13 mouse cellular contexts compared by ENCODE assay signal in genomic region chrX:11269074-11269473, GRCm38 (mm10). TPM values are rescaled to one million over a fixed set of nuclear protein-coding genes. Genes with fewer than 3 reads are reported as not detected.
A peak's percentile ranks its signal among the peaks of the same experiment; 100 is the strongest.
DNase-seq lines count a peak whose midpoint lies in the region; ATAC-seq lines count a peak whose summit lies in the region.
"Had no signal": no experiment of that assay in that cellular context is flagged by ENCODE, and none has a peak within 500 bp of the region (broad histone marks: within the 10 kb centered on the region; RNA-seq: fewer than 3 reads in every experiment).

No protein-coding gene starts in this region.

- H3K4me3 ChIP-seq in heart, embryonic 11.5 days (ENCODE audit: low read depth, low read length): no peak overlapping the region
- H3K4me3 ChIP-seq: heart, embryonic 13.5 days; limb, embryonic 12.5 days had no signal

- H3K4me1 ChIP-seq in heart, embryonic 11.5 days (ENCODE audit: control insufficient read depth, insufficient read depth, low read length): no peaks in the 10 kb centered on the region

- H3K27me3 ChIP-seq in heart, embryonic 11.5 days (ENCODE audit: control insufficient read depth, insufficient read depth, low read length): no peaks in the 10 kb centered on the region

- no peak for ATAC-seq in heart, embryonic 11.5 days (replicated peaks; ENCODE audit: insufficient number of reproducible peaks, low FRiP score, low TSS enrichment)

- no peaks in the 10 kb centered on the region for H3K36me3 ChIP-seq in heart, embryonic 11.5 days (ENCODE audit: control insufficient read depth, insufficient read depth, low read length)
- H3K36me3 ChIP-seq: heart, embryonic 13.5 days; limb, embryonic 12.5 days had no signal

- H3K9me3 ChIP-seq in heart, embryonic 11.5 days (replicated peaks; ENCODE audit: control insufficient read depth, low read length): no peaks in the 10 kb centered on the region
- H3K9me3 ChIP-seq: heart, embryonic 13.5 days; limb, embryonic 12.5 days had no signal

- WGBS in heart, embryonic 11.5 days (ENCODE audit: insufficient replicate concordance): 82% methylated on average over 3 of the region's 3 CpGs

- H3K4me2 ChIP-seq in heart, embryonic 11.5 days: no peak overlapping the region
- H3K4me2 ChIP-seq: heart, embryonic 13.5 days; limb, embryonic 12.5 days had no signal

- peak; percentile 53 to 54 for DNase-seq in heart, postnatal 10 days
- DNase-seq in adipocyte (ENCODE audit: low spot score): peak; percentile 54
- DNase-seq in adrenal gland, postnatal 25 days: peak; percentile 6
- DNase-seq in frontal cortex, postnatal 10 days (ENCODE audit: low spot score in 2 of 2): peak; percentile 22 to 23
- no peak for DNase-seq in lung, postnatal 36 days
- no peak for DNase-seq in lung, postnatal 4 days
- DNase-seq: kidney, adult 8-10 months had no signal

- no peak overlapping the region for H3K9ac ChIP-seq in heart, embryonic 11.5 days (ENCODE audit: low read depth, low read length)
- H3K9ac ChIP-seq: heart, embryonic 13.5 days; limb, embryonic 12.5 days had no signal

- H3K27ac ChIP-seq in heart, embryonic 11.5 days (ENCODE audit: low read depth, low read length): no peak overlapping the region
- H3K27ac ChIP-seq: heart, embryonic 13.5 days; limb, embryonic 12.5 days had no signal

- intact Hi-C loops in heart, postnatal 10 days (cut with DNase I): no loop called here

RNA-seq across cellular contexts. Expression of gene H2al1a, which starts 30.0 kb away (rescaled TPM):
- not detected for total RNA-seq in heart, postnatal 10 days (2021)
- polyA plus RNA-seq in heart, embryonic 11.5 days (2014; fragmentation: Nextera tagmentation; extraction: Ambion mirVana): not detected in 2 replicates
- total RNA-seq in adrenal gland, postnatal 25 days (2021): not detected in 2 replicates
- polyA plus RNA-seq: embryonic facial prominence, embryonic 14.5 days; heart, embryonic 13.5 days; limb, embryonic 12.5 days; neural tube, embryonic 11.5 days; spleen, adult 2 months had no signal

RNA-seq across cellular contexts. Expression of gene H2al1b, which starts 33.2 kb away (rescaled TPM):
- total RNA-seq in heart, postnatal 10 days (2021): not detected
- polyA plus RNA-seq in heart, embryonic 11.5 days (2014; fragmentation: Nextera tagmentation; extraction: Ambion mirVana): not detected in 2 replicates
- total RNA-seq in adrenal gland, postnatal 25 days (2021): not detected in 2 replicates
- polyA plus RNA-seq: embryonic facial prominence, embryonic 14.5 days; heart, embryonic 13.5 days; limb, embryonic 12.5 days; neural tube, embryonic 11.5 days; spleen, adult 2 months had no signal

RNA-seq across cellular contexts. Expression of gene H2al1c, which starts 36.4 kb away (rescaled TPM):
- not detected for total RNA-seq in heart, postnatal 10 days (2021)
- not detected in 2 replicates for polyA plus RNA-seq in heart, embryonic 11.5 days (2014; fragmentation: Nextera tagmentation; extraction: Ambion mirVana)
- not detected in 2 replicates for total RNA-seq in adrenal gland, postnatal 25 days (2021)
- polyA plus RNA-seq: embryonic facial prominence, embryonic 14.5 days; heart, embryonic 13.5 days; limb, embryonic 12.5 days; neural tube, embryonic 11.5 days; spleen, adult 2 months had no signal

RNA-seq across cellular contexts. Expression of gene H2al1d, which starts 39.5 kb away (rescaled TPM):
- total RNA-seq in heart, postnatal 10 days (2021): not detected
- polyA plus RNA-seq in heart, embryonic 11.5 days (2014; fragmentation: Nextera tagmentation; extraction: Ambion mirVana): not detected in 2 replicates
- total RNA-seq in adrenal gland, postnatal 25 days (2021): not detected in 2 replicates
- polyA plus RNA-seq: embryonic facial prominence, embryonic 14.5 days; heart, embryonic 13.5 days; limb, embryonic 12.5 days; neural tube, embryonic 11.5 days; spleen, adult 2 months had no signal

RNA-seq across cellular contexts. Expression of gene H2al1e, which starts 42.7 kb away (rescaled TPM):
- not detected for total RNA-seq in heart, postnatal 10 days (2021)
- not detected in 2 replicates for polyA plus RNA-seq in heart, embryonic 11.5 days (2014; fragmentation: Nextera tagmentation; extraction: Ambion mirVana)
- total RNA-seq in adrenal gland, postnatal 25 days (2021): not detected in 2 replicates
- polyA plus RNA-seq: embryonic facial prominence, embryonic 14.5 days; heart, embryonic 13.5 days; limb, embryonic 12.5 days; neural tube, embryonic 11.5 days; spleen, adult 2 months had no signal

Comparison
In these comparisons a context has a peak if more than half of its experiments do, and no peak if none do; other contexts are left out.
1. DNase-seq: peak in heart, postnatal 10 days (2 of 2), adipocyte (single experiment), adrenal gland, postnatal 25 days (single experiment) and frontal cortex, postnatal 10 days (2 of 2); none in lung, postnatal 36 days (single experiment) and lung, postnatal 4 days (0 of 2).